Mouse (Mus musculus) ES-CJ7 (cell line): ENCODE data around the gene Prkar1a.

ENCODE experiments used
- DNase-seq: peaks from one replicate; pipeline ENCODE4 v3.0.0; 2011; ENCODE audit warnings: low read depth, low spot score

Prkar1a gene

DNA sequence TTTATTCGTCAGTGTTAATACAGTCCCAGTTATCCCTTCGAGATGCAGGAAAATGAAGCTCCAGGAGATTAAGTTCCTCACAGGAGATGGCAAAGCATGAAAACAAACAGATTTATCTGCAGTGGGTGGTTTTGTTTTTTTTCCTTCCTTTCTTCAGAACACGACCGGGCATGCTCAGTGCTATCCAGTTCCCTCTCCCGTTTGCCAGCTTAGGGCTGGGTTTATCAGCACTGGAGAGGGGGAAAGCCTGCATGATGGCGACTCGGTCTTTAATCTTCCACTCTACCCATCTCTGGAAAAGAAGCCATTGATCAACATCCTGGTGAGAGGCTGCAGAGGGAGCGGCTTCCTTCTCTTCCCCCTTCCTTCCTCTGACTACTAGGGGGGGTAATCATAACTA is at the start of gene Prkar1a:
Gene Prkar1a, plus strand, starts transcription at position 200 of the 400 bp plus-strand sequence.
- no peak for DNase-seq

DNA sequence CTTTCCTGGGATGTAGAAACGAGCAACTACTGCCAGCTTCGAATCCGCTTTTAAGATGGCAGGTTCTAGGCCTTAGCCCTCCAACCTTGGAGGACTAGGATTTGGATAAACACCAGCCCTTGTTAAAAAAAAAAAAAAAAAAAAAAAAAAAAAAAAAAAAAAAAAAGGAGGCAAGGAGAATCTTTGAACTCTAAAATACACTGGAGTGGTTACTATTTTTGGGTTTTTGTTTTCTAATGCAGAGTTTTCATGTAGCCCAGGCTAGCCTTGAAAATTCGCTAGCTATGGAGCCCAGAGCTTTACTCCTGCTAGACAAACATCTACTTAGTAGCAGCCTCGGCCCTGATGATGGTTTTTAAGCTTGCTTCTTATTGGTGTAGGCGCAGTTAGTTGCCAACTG is 41.6 kb upstream of the Prkar1a start:
- no peak for DNase-seq

DNA sequence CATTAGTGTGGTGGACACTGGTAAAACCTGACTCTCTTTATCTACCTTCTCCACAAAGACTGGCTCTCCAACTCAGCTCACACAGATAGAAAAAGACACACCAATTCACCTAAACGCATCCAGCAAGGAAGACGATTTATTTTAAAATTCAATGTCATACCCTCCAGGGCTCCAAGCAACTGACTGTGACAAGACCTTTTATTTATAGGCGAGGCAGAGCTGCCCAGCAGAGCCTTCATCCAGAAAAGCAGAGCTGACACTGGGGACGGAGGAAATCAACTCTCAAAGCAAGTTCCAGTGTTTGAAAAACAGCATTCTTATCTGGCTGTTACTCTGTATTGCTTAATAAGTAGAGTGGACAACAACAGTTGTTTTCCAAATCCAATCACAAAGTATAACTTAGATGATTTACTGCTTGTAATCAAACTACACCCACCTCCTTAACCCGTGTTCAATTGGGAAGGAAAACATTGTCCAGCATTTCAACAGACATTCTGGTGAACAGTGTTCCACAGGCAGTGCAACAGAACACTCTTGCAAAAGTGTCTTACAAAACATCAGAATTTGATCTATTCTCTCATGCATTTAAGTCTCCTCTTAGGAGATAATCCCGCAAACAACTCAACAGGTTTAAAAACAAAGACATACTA is 40.1 kb upstream of the Prkar1a start:
- no peak for DNase-seq

DNA sequence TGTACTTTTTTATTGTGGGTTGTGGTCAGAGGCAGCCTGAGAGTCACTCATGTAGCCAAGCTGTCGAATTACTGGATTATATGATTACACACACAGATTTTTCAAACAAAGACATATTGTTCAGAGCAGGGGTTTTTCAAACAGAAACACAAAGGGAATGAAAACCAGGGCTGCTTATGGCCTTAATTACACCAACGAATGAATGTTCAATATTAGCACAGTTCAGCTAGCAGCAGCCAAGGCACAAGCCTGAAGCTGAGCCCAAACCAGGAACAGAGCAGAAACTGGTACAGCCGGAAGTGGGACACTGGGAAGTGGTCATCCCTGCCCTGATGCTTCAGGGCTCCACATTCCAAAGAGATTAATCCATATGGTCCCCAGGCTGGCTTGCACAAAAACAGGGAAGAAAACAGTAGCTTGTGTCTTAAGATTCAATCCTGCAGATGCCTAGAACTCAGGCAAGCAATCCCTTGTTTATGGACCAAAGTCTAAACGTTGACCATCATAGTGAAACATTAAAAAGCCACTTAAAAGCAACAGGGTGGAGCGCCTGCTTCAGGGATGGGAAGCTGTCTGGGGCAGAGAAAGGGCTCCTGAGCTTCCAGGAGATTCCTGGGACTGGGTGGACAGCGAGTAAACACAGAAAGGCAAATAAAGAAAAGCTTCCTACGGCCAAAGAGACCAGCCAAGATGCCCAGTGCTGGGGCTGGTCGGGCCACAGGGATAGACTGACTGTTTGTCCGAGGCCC is 39.0 kb upstream of the Prkar1a start:
- no peak for DNase-seq

DNA sequence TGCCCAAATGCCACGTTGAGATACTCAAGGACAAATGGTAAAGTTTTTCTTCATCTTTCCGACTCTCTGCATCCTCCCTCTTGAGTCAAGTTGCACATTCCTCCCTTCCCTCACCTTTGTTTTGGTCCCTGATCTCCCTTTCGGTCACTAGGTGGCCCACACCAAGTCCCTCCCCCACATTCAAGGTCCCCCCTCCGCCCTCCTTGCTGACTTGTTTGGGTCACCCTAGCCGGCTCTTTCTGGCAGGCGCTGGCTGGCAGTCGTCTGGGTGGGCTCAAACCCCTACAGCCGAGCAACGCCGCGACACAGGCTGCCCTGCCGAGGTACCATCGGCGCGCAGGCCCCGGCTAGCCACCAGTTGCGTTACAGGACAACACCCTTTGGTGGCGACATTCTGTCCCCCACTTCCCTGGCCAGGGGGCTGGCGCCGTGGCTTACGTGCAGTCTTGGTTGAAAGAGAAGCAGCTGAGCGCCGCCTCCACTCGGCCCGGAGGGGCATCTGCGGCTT is 38.4 kb upstream of the Prkar1a start:
- peak; percentile 54 for DNase-seq

DNA sequence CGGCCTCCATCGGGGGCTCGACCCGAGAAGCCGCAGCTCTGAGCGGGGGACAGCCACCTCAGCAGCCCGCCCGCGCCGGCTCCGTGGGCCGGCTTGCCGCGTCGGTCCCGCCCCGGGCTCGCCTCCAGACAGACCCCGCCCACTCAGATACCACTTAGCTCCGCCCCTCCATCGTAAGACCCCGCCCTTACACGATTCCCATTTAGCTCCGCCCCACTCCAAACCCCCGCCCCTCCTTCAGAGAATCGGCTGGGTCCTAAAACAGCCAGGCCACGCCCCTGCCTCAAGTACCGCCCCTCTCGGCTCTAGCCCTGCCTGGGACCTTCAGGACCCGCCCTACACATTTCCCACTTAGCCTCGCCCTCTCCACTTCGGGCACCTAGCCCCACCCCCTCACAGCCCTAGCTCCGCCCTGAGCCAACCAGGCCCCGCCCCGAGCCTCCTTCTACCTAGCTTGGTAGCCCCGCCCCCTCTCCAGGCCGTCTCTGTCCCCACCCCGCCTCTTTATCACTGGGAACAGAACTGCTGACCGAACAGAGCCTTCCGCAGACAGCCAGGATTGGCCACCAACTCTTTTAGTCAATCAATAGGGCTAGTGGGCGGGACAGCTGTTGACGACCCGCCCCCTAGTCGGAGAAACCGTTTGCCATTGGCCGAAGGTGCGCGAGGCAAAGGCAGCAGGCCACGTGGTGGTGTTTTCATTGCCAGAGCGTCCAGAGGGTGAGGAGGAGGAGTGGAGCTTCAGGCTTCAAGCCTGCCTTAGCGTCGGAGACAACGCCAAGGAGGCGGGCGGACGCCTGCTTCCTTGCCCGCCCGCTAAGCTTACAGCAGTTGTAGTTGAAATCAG is 37.7 kb upstream of the Prkar1a start, which contains the start of gene Wipi1:
Gene Wipi1, minus strand, starts transcription at position 665 of the 847 bp plus-strand sequence.
- peak; percentile 99 for DNase-seq

DNA sequence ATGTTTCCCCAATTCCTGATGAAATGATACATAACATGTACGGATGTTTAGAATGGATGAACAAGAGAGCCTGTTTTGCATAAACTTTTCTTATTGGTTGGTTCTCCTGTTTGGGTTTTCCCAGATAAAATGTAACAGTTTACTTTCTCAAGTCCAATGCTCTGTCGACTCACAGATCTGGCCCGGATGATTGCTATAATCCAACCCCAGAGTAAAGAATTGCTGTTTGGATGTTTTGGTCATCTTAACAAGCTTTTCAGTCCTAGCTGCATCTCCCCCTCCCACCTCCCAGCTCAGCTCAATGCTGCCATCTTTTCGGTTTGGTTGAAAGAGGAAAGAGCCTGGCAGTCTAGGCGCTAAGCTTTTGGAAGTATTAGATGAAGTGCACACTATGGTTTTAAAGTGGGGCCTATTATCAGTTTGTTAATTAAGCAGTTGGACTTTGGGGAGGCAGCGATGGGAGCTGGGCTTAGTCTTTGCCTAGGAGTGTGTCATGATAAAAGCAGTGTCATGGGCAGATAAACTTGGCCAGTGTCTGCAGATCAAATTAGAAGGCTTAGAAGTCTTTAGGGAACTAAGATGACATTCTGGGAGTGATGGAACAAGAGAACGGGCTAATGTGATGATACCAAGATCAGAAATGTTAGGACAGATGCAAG is 36.2 kb upstream of the Prkar1a start:
- no peak for DNase-seq

DNA sequence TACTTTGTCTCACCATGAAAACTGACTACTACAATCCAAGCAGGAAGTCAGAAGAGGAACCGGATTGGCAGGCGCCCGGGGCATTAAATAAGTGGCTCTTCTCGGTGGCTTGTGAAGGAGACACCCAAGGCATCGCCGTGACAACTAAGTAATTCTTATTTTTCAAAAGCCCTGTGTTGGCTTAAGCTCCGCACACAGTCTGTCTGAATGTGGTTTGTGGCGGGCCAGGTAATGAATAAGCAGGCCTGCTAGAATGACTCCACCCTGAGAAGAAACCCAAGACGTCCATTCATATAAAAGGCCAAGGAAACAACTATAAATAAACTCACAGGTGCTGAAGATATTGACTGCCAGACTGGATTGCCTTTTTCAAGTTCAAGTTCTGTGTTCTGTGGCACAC is 33.9 kb upstream of the Prkar1a start:
- no peak for DNase-seq

DNA sequence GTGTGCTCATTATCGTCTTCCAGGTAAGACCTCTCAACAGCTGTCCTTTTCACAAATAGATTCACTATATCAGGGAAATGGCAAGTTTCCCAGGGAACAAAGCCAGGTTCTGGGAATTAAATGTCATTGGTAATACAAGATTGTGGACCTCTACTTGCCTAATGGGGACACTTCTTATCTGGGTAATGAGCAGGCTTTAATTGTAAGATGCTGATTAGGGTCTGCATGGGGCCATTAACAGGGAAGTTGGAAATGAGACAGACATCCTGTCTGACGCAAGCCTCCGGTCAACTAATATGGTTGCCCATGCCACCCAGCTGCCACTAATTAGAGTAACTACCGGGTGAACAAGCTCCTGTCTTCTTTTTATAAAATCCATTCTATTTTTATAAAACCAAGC is 32.9 kb upstream of the Prkar1a start:
- DNase-seq, result no peak

DNA sequence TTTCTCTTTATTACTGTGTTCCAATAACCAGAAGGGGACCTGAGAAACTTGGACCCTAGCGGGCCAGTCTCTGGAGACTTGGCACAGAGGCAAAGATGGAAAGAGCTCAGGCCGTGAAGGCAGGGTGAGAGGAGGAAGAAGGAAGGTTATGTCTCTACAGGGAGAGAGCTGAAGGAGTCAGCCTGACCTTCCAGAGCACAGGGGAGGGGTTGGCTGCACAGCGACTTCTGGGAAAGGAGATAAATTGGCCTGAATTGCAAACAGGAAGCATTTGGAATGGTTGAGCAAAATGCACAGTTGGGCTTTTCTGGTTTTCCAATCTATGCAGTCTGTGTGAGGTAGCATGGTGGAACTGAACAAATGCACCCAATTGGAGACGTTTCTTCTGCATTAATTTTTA is 32.4 kb upstream of the Prkar1a start:
- DNase-seq, result no peak

DNA sequence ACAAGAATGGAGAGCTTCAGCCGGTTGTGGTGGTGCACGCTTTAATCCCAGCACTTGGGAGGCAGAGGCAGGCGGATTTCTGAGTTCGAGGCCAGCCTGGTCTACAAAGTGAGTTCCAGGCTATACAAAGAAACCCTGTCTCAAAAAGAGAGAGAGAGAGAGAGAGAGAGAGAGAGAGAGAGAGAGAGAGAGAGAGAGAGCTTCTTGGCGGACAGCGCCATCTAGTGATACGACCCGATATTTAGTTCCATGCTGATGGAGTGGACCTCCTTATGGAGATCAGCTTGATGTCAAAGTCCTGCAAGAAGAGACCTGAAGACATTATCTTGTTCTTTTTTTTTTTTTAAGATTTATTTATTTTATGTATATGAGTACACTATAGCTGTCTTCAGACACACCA is 30.1 kb upstream of the Prkar1a start:
- peak; percentile 63 for DNase-seq

DNA sequence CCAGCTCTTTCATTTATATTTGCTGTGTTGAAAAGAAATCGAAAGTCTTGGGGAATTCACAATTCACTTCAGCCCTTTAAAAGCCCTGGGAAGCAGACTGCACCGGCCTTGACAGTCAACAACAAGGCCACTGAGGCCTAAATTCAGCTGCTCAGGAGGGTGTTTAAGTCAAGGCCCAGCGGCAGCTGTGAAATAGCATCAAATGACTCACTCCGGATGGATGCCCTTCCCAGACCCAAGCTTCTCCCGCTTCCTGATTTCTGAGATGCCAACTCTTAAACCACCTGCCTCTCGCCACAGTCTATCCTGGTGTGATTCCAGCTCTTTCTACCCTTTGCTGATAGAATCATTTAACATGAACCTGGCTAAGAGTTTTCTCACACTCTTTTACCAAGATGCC is 28.8 kb upstream of the Prkar1a start:
- DNase-seq, result no peak

DNA sequence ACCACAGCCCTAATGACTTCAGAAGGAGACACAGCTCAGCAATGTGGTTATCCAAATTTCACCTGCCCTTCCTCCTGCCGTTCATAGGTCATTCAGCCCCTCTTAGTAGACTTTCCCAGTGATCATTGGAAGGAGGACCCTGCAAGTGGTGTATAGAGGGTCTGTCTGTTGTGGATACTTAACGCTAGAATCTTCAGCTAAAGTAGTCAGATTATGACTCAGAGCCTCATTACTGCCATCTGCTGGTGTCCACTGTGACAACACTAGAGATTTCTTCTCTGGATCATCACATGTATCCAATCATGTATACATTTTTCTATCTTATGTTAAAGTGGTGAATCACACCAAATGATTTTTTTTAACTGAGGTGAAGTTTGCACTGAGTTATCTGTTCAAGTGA is 28.0 kb upstream of the Prkar1a start:
- peak; percentile 61 for DNase-seq

DNA sequence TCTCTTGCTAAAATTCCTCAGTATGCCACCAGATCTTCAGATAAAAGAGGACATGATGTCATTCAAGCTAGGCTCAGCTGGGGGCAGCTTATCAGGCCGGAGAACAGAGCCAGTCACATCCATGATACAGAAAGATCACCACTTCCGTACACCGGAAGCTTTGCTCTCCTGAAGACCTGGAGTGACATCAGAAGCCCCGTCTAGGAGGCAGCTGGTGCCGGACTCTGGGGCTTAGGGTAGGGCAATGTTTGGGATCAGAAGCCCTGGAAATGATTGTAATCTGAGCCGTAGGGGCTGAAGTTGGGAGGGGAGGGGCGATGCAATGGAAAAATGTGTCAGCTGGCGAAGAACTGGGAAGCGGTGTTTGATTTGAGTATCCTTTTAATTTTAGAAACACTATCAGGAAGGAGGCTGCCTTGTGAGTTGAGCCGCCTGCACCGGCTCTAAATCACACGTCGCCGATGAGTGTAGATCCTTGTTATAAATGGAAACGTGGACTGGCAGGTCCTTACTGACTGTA is 26.6 kb upstream of the Prkar1a start:
- DNase-seq, result no peak

DNA sequence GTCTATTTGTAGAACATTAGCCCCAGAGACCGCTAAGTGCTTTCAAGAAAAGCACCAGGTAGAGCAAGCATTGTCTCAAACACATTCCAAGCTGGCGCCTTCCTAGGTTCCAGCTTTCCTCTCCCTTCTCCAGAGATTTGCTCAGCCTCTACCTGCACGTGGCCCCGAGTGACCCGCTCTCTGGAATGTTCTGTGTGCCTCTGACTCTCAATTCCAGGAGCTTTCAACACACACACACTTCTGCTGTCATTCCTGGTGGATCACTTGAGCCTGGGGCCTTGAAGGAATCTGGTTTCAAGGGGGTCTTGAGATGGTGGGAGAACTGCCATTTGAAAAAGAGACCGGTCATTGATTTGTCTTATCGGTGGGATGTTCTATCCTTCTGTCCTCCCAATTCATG is 26.0 kb upstream of the Prkar1a start:
- no peak for DNase-seq

DNA sequence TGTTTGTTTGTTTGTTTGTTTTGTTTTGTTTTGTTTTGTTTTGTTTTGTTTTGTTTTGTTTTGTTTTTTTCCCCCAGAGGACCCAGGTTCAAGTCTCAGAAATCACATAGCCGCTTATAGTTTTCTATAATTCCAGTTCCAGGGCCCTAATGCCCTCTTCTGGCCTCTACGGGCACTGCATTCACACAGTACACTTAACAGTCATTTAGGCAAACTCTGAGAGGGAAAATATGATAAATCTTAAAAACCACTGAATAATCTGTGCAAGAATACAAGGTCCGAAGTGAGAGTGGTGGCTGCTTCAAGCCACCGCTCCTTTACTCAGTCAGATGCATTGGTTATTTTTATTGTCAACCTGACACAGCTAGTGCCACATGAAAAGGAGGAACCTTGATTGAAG is 21.6 kb upstream of the Prkar1a start:
- DNase-seq, result no peak

DNA sequence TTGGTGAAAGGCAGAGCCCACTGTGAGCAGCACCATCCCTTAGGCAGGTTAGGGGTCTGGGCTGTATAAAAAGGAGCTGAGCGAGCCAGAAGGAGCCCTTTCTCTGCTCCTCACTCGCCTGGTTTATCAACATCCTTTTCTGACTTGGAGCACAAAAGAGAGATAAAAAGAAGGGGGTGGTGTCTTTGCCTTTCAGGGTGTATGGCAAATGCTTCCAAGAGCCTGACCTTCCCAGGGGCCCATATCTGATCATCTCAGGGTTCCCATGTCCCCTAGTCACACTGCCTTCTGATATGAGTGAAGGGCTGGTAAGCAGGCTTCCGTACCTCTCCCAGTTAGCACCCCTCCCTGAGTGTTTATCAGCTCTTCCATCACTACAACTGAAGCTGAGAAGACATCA is 21.1 kb upstream of the Prkar1a start:
- DNase-seq, result no peak

DNA sequence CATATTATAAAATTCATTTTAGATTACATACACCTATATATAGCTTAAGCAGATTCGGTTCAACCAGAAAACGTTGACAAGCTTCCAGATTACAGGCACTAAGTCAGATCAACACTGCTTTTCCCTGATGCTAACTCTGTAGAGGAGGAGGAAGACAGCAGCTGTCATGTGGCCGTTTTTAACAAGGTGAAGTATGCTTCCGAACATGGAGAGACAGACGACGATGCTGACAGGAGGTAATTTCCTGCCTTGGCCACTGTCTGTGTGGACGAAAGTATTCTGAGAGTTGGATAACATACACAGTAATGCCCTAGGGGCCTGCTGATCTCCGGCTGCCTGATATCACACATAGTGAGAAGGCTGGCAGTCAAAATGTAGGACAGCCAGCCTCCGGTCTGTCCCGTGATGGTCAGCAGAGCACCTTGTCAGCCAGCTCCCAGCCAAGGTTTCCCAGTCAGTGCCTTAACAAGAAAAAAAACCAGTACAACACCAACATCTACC is 20.1 kb upstream of the Prkar1a start:
- DNase-seq, result no peak

DNA sequence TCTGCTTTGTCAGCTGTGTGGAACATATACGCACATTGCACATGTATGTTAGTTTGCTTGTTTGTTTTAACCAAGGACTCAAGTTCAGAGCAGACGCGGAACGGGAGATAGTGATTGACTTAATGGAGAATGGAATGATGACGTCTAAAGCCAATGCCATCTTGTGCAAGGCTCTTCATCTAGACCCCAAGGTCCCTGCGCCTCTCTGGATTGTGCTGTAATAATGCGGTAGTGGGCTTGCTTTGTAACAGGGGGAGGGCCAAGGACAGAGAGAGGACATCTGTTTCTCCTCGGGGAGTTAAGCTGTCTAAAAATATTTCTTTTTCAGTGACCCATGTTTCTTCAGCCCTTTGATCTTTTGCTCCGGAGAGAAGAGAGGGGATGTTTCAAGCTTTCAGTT is 14.3 kb upstream of the Prkar1a start:
- no peak for DNase-seq

DNA sequence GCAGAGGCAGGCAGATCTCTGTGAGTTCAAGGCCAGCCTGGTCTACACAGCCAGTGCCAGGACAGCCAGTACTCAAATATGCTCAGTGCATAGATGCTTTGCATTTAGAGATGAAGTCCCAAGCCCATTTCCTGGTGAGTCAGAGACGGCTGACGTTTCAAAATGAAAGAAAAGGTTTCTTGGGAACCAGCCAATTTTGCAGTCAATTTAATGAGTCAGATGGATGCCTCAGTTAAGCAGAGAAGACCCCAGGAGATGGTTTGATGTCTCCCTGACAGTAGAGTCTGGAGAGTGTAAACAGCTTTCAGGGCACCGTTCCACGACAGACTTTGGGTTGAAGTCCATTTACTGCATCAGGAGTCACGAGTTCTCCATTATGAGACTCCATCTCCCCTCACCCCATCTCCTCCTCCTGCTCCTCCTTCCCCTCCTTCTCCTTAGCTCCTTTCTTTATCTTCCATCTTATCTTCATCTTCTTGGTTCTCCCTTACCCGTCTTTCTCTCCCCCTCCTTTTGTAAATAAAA is 13.3 kb upstream of the Prkar1a start:
- DNase-seq, result no peak
